Mouse (Mus musculus): ENCODE data around the gene Rptor. TPM values are rescaled to one million over a fixed set of nuclear protein-coding genes. Genes with fewer than 3 reads are reported as not detected.
A peak's percentile ranks its signal among the peaks of the same experiment; 100 is the strongest.

The Rptor gene
- total RNA-seq, 4 experiments from 2014 or later, result 59.2 to 68.7 (median 63.5) TPM

- no peak for DNase-seq (ENCODE audit: low spot score in 2 of 2)
Measured at GRCm38 (mm10) chr11:119901174-119901573, 298.5 kb downstream of the Rptor start.

GRCm38 (mm10) chr11:119902891-119903290, 300.2 kb downstream of the Rptor start:
- no peak for DNase-seq (ENCODE audit: low spot score in 2 of 2)

- DNase-seq (ENCODE audit: low spot score in 2 of 2), result peak; percentile 68 to 84
Measured at GRCm38 (mm10) chr11:119904621-119905286, 302.0 kb downstream of the Rptor start.

GRCm38 (mm10) chr11:119905794-119906193, 303.1 kb downstream of the Rptor start:
- no peak for DNase-seq (ENCODE audit: low spot score in 2 of 2)

- DNase-seq (ENCODE audit: low spot score in 2 of 2), result peak in 1 of 2 experiments; percentile 46
Measured at GRCm38 (mm10) chr11:119907006-119907650, 304.4 kb downstream of the Rptor start.

GRCm38 (mm10) chr11:119907711-119908110, 305.0 kb downstream of the Rptor start:
- no peak for DNase-seq (ENCODE audit: low spot score in 2 of 2)

DNA sequence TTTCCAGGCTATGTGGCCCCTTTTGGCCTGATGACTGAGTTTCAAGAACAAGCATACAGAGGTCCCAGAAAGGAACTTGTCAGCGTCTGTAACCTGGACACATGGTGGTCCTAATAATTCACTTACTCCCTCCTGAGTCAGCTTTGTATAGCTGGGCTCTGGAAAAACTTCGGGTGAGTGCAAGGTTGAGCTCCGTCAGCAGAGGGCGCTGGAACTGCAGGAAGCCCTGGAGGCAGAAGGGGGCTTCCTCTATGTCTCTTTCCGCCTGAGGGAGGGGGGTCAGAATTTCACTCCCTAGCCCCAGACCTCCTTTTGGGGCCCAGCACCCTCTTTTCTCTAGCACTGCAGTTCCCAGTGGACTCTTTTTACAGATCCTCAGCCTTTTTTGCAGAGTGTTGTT, 306.7 kb downstream of the Rptor start:
- peak in 1 of 2 experiments; percentile 74 for DNase-seq (ENCODE audit: low spot score in 2 of 2)

GRCm38 (mm10) chr11:119912845-119913244, 310.1 kb downstream of the Rptor start:
- no peak for DNase-seq (ENCODE audit: low spot score in 2 of 2)

DNA sequence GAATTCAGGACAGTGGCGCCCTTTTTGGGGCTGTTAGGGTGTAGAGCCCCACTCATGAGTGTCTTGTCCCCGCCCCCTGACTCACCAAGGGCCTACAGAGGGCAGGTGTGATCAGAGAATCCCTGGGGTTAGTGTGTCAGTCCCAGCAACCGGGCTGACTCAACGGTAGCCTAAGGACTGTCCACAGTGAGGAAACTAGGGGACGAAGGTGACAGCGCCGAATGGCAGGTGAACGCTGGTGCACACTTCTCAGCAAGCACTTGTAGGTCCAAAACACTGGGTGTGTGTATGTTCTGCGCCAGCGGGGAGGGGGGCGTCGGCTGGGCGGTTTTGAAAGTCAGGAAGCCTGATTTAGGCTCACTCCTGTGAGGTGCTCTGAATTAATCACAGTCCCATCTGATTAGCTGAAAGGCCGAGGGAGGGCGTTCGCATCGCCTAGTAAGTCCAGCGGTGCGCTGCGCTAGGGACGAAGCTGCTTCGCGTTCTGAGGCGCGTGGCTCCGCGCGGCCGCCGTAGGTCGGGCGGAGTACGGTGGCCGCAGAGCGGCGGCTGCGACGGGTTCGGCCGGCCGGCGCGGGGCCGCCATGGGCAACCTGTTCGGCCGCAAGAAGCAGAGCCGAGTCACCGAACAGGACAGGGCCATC, 310.7 kb downstream of the Rptor start, which contains the start of gene Chmp6:
TSS of gene Chmp6 (plus strand) at position 151 of the 644 bp plus-strand sequence.
- DNase-seq (ENCODE audit: low spot score in 2 of 2), result peak; percentile 77 to 92

GRCm38 (mm10) chr11:119913935-119914314, 311.2 kb downstream of the Rptor start:
- no peak for DNase-seq (ENCODE audit: low spot score in 2 of 2)

DNA sequence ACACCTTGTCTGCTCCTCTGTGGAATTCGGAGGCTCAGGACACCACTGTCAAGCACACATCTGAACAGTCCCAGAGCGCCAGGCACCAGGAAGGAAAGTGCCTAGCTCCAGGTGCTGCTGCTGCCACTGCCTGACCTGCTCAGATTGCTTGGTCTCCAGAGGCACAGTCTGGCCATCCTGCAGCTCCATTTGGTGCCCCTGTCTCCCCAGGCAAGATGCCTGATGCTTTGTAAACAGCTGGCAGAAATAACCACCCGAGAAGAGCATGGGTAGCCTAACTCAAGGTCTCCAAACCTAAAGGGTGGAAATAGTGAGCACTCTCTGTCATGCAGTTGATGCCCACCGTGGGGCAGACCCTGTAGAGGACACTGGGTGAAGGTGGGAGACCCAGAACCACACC, 311.7 kb downstream of the Rptor start:
- no peak for DNase-seq (ENCODE audit: low spot score in 2 of 2)

DNA sequence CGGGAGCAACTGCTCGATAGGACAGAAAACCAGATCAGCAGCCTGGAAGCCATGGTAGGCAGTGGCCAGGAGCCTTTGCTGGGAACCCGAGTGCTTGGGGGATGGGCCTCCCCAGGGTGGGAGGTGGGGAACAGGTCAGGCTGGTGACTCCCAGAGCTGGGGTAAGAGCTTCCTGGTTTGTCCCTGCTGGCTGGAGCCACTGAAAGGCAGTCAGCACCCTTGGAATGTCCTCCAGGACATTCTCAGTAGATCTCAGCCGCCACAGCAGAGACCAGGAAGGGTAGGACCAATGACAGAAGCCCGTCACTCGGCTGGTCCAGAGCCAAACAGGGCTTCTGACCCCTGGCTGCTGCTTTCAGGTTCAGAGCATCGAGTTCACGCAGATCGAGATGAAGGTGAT, 313.0 kb downstream of the Rptor start:
- no peak for DNase-seq (ENCODE audit: low spot score in 2 of 2)

- no peak for DNase-seq (ENCODE audit: low spot score in 2 of 2)
Measured at GRCm38 (mm10) chr11:119916102-119916790, 313.5 kb downstream of the Rptor start.

- DNase-seq (ENCODE audit: low spot score in 2 of 2), result no peak
Measured at GRCm38 (mm10) chr11:119916834-119917469, 314.2 kb downstream of the Rptor start.

GRCm38 (mm10) chr11:119918521-119918920, 315.8 kb downstream of the Rptor start:
- no peak for DNase-seq (ENCODE audit: low spot score in 2 of 2)

GRCm38 (mm10) chr11:119919432-119919831, 316.7 kb downstream of the Rptor start:
- no peak for DNase-seq (ENCODE audit: low spot score in 2 of 2)

- DNase-seq (ENCODE audit: low spot score in 2 of 2), result peak in 1 of 2 experiments; percentile 73
Measured at GRCm38 (mm10) chr11:119919897-119920296, 317.2 kb downstream of the Rptor start.

GRCm38 (mm10) chr11:119920668-119921067, 318.0 kb downstream of the Rptor start:
- DNase-seq (ENCODE audit: low spot score in 2 of 2), result no peak

GRCm38 (mm10) chr11:119925176-119925575, 322.5 kb downstream of the Rptor start:
- DNase-seq (ENCODE audit: low spot score in 2 of 2), result no peak

- DNase-seq (ENCODE audit: low spot score in 2 of 2), result no peak
Measured at GRCm38 (mm10) chr11:119926762-119927161, 324.1 kb downstream of the Rptor start.

DNA sequence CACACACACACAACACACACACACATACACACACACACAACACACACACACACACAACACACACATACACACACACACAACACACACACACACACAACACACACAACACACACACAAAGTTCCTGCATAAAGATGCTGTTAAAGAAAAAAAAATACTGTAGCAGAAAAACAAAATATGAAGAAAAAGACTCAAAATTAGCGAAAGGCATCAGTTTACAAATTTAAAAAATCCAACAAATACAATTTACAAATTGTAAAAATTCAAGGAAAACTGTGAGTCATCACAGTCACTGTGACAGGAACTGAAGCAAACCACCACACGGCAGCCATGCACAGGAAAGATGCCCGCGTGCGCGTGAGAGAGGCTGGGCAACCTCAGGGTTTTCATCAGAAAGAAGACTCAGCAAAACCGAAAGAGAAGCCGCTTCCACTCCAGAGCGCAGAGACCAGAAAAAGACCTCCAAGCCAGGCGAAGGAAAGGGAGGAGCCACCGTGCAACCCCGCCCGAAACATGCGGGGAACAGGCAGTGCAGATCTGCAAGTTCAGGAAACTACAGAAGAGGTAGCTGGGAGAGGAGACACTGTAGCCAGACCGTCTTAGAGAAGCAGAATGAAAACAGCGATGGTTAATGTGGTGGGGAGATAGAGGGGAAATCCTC, 325.4 kb downstream of the Rptor start:
- DNase-seq (ENCODE audit: low spot score in 2 of 2), result peak in 1 of 2 experiments; percentile 51

All from layer of hippocampus, adult 8-10 months (tissue).